Mouse (Mus musculus) heart, postnatal 0 days (tissue): Measurements from ENCODE around the gene Sipa1l2.

Experiments
- CTCF ChIP-seq: IDR thresholded peaks from 2 replicates; pipeline ENCODE4 v1.5.1; 2016; ENCODE audit warnings: antibody characterized with exemption, control low read depth, low read depth
- EP300 ChIP-seq: IDR thresholded peaks from 2 replicates; pipeline ENCODE4 v1.6.1; 2016; ENCODE audit warnings: antibody characterized with exemption, low read depth

- TF ChIP-seq CTCF = no peak
- TF ChIP-seq EP300 = no peak
Observed at GRCm38 (mm10) chr8:125606937-125607336, 37.3 kb upstream of the Sipa1l2 start.
